Comparison of ENCODE assay signal across 8 mouse cellular contexts in genomic region chr5:52782523-52783250, GRCm38 (mm10). TPM values are rescaled to one million over a fixed set of nuclear protein-coding genes. Genes with fewer than 3 reads are reported as not detected.
DNase-seq lines count a peak whose midpoint lies in the region; ATAC-seq lines count a peak whose summit lies in the region.

No protein-coding gene starts in this region.

- DNase-seq in adipocyte (ENCODE audit: low spot score): peak; percentile 94
- DNase-seq in embryo, embryonic 10 days (ENCODE audit: low spot score): peak; percentile 92
- peak; percentile 84 for DNase-seq in gastrocnemius, postnatal 10 days
- DNase-seq in induced T-regulatory cell, adult 2 months (ENCODE audit: low read depth): peak; percentile 87
- peak; percentile 54 to 90 for DNase-seq in left cerebral cortex, adult 9 months (ENCODE audit: low spot score in 2 of 2)
- DNase-seq in right cerebral cortex, postnatal 14 days: peak; percentile 90
- peak; percentile 69 to 84 for DNase-seq in urinary bladder, postnatal 36 days (ENCODE audit: low spot score in 2 of 2)

- peak; percentile 99 for ATAC-seq in megakaryocyte progenitor cell, adult 5-6 weeks (replicated peaks; ENCODE audit: poor library complexity)

RNA-seq across cellular contexts. Expression of gene Zcchc4, which starts 7.5 kb away (rescaled TPM):
- 1 to 10 TPM; 5.5 to 7.5 TPM for total RNA-seq in gastrocnemius, postnatal 10 days (2021)
- 28.1 and 30.2 TPM in 2 replicates for total RNA-seq in megakaryocyte progenitor cell, adult 5-6 weeks (2015)
- total RNA-seq in megakaryocyte progenitor cell, adult 5-6 weeks (2017): 23.8 and 27.2 TPM in 2 replicates

RNA-seq across cellular contexts. Expression of gene Pi4k2b, which starts 41.3 kb away (rescaled TPM):
- total RNA-seq in gastrocnemius, postnatal 10 days (2021): 1 to 10 TPM; 3.7 to 6.4 TPM
- total RNA-seq in megakaryocyte progenitor cell, adult 5-6 weeks (2015): 29.2 and 31.6 TPM in 2 replicates
- total RNA-seq in megakaryocyte progenitor cell, adult 5-6 weeks (2017): 20.8 and 30.2 TPM in 2 replicates

RNA-seq across cellular contexts. Expression of gene Anapc4, which starts 51.1 kb away (rescaled TPM):
- 10 to 100 TPM; 42.5 to 52.7 TPM for total RNA-seq in gastrocnemius, postnatal 10 days (2021)
- total RNA-seq in megakaryocyte progenitor cell, adult 5-6 weeks (2015): 52.5 and 71.3 TPM in 2 replicates
- 57.8 and 83.8 TPM in 2 replicates for total RNA-seq in megakaryocyte progenitor cell, adult 5-6 weeks (2017)

Comparison
In these comparisons a context has a peak if more than half of its experiments do, and no peak if none do; other contexts are left out.
1. Peak in every context shown above with its lines: DNase-seq and ATAC-seq.